Mouse (Mus musculus): Measurements from ENCODE around the gene Mlh3.

GRCm38 (mm10) chr12:85273508-85273907 lies 3.1 kb upstream of the Mlh3 start:
- TF ChIP-seq CHD2 (IDR thresholded peaks at IDR 0.05; ENCODE audit: low read length) (no peak), POLR2A (IDR thresholded peaks at IDR 0.05; ENCODE audit: control insufficient read depth in 1 of 2, insufficient read depth in 1 of 2, low read depth in 1 of 2, low read length in 2 of 2, poor library complexity in 1 of 2) (no peak), NRF1 (IDR thresholded peaks at IDR 0.05; ENCODE audit: insufficient read depth, low read depth, low read length, poor library complexity, severe bottlenecking) (no peak), JUND (IDR thresholded peaks at IDR 0.05; ENCODE audit: low read depth, low read length) (no peak), USF1 (IDR thresholded peaks at IDR 0.05; ENCODE audit: low read depth, low read length) (no peak), NELFE (IDR thresholded peaks at IDR 0.05; ENCODE audit: low read depth, low read length) (no peak), CTCF (IDR thresholded peaks at IDR 0.05 in 2 of 3, conservative IDR thresholded peaks at IDR 0.05 in 1 of 3; ENCODE audit: control insufficient read depth in 1 of 3, insufficient read depth in 1 of 3, low read depth in 2 of 3, low read length in 3 of 3, poor library complexity in 1 of 3, severe bottlenecking in 1 of 3) (no peak), MAX (IDR thresholded peaks at IDR 0.05; ENCODE audit: low read length) (no peak), SMC3 (IDR thresholded peaks at IDR 0.05; ENCODE audit: low read depth, low read length) (no peak), GABPA (IDR thresholded peaks at IDR 0.05; ENCODE audit: low read depth, low read length) (no peak), ZNF384 (IDR thresholded peaks at IDR 0.05; ENCODE audit: low read depth, low read length) (no peak)
